ENCODE assay signal across 1 mouse cellular context in the genomic region with DNA sequence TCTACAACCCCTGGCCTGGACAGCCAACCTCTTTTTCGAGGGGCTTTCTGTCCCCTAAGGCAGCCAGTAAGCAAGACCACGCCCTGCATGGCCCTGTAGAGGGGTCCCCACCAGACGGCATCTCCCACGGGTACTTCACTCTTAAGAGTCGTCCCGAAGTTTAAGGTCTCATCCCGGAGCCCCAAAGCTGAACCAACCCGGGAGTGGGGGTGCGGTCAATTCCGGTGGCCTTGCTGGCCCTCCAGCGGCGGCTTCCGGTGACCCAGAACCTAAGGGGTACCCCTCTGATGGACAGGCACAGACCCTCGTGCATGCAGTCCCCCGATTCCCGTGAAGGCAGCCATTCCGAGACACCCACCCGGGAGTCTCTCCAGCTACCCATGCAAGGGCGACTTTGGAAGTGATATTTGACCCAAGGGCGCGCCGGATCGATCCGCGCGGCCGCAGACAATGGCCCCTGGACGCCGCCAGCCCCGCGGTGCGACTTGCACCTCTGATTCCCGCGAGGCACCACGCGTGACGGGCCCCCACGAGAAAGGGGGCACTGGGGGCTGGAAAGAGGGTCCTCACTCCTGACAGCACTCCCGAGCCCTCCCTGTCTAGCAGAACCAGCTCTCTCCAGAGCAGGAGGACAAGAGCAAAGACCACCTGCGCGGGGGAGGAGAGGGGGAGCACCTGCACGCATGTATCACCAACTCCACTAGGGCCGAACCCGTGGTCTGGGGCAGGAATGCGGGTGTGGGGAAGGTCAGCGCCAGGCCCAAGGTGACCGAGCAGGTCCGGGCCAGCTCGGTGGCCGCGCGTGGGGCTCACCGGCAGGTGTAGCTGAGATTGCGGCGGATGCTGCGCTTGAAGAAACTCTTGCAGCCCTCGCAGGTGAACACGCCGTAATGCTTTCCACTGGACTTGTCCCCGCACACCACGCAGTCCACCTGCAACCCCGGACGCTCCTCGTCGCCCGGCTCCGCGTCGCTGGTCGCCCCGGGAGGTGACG.
TF ChIP-seq lines count a peak whose summit lies in the region.

No protein-coding gene starts in this region.

TF ChIP-seq in CH12.LX, 34 proteins besides CTCF, POLR2A, EP300 and RAD21:
- no peak for TF ChIP-seq ELF1 (IDR thresholded peaks at IDR 0.05; ENCODE audit: low read depth, low read length)
- TF ChIP-seq SMC3 (IDR thresholded peaks at IDR 0.05; ENCODE audit: low read depth, low read length): no peak
- TF ChIP-seq GABPA (IDR thresholded peaks at IDR 0.05; ENCODE audit: insufficient replicate concordance, low read depth, low read length): no peak
- TF ChIP-seq MAX (IDR thresholded peaks at IDR 0.05; ENCODE audit: low read length): no peak
- TF ChIP-seq MEF2A (IDR thresholded peaks at IDR 0.05; ENCODE audit: borderline replicate concordance, low read depth, low read length): no peak
- TF ChIP-seq MAZ (IDR thresholded peaks at IDR 0.05; ENCODE audit: low read depth, low read length): no peak
TF ChIP-seq in CH12.LX: peak in this region for 0.
